Mouse (Mus musculus) limb, embryonic 14.5 days (tissue): ENCODE measurements around the gene Dvl1. TPM values are rescaled to one million over a fixed set of nuclear protein-coding genes. Genes with fewer than 3 reads are reported as not detected.

Source experiments
- ATAC-seq: fragments of 200-750 bp; cut with Nextera tagmentation; 2 replicates; pipeline ENCODE4 v1.8.0; 2017; ENCODE audit warnings: low read depth, moderate number of reproducible peaks, moderate TSS enrichment; ENCODE audit not compliant: low FRiP score
- DNase-seq: peaks from one replicate; pipeline ENCODE4 v3.0.0-alpha.2; 2015; ENCODE audit warnings: low spot score
- H3K27ac ChIP-seq: fragments of 300-500 bp; sonication (generic); replicated peaks from 2 replicates; pipeline ENCODE4 v1.5.1; 2014; ENCODE audit warnings: low read depth, mild to moderate bottlenecking, low read length, moderate library complexity, mixed read lengths
- H3K27me3 ChIP-seq: fragments of 300-500 bp; sonication (generic); 2 replicates; pipeline ENCODE4 v1.6.1; 2014; ENCODE audit warnings: low read length, mixed read lengths; ENCODE audit not compliant: control insufficient read depth, insufficient read depth
- H3K36me3 ChIP-seq: fragments of 300-500 bp; sonication (generic); 2 replicates; pipeline ENCODE4 v1.6.1; 2014; ENCODE audit warnings: mild to moderate bottlenecking, low read length, moderate library complexity, mixed read lengths; ENCODE audit not compliant: control insufficient read depth, insufficient read depth
- H3K4me1 ChIP-seq: fragments of 300-500 bp; sonication (generic); 2 replicates; pipeline ENCODE4 v1.6.1; 2014; ENCODE audit warnings: antibody characterized with exemption, low read length, mixed read lengths; ENCODE audit not compliant: control insufficient read depth, insufficient read depth
- H3K4me2 ChIP-seq: fragments of 300-500 bp; sonication (generic); replicated peaks from 2 replicates; pipeline ENCODE4 v1.6.1; 2014; ENCODE audit warnings: low read depth, mild to moderate bottlenecking, low read length, moderate library complexity; ENCODE audit not compliant: severe bottlenecking
- H3K4me3 ChIP-seq: fragments of 300-500 bp; sonication (generic); replicated peaks from 2 replicates; pipeline ENCODE4 v1.5.1; 2014; ENCODE audit warnings: low read length
- H3K9ac ChIP-seq: fragments of 300-500 bp; sonication (generic); 2 replicates; pipeline ENCODE4 v1.6.1; 2014; ENCODE audit warnings: mild to moderate bottlenecking, low read depth, low read length, moderate library complexity; ENCODE audit not compliant: severe bottlenecking
- H3K9me3 ChIP-seq: fragments of 300-500 bp; sonication (generic); 2 replicates; pipeline ENCODE4 v1.6.1; 2016; ENCODE audit warnings: low read length; ENCODE audit not compliant: control insufficient read depth
- POLR2A ChIP-seq: fragments of 200-500 bp; IDR thresholded peaks from 2 replicates; pipeline ENCODE4 v1.8.0; 2012; ENCODE audit warnings: inconsistent platforms, mild to moderate bottlenecking, moderate library complexity, borderline replicate concordance; ENCODE audit not compliant: insufficient read depth, insufficient read length; ENCODE audit errors: extremely low read depth
- WGBS: fragments of 180-500 bp; shearing (Covaris S2); extraction: QIAGEN DNeasy Blood & Tissue Kit; methylation state at CpG from one replicate; pipeline ENCODE4 v1.1.7; 2014; 5-methylcytosine and 5-hydroxymethylcytosine counted together
- polyA plus RNA-seq, 2 experiments: library from polyadenylated mRNA; depleted of rRNA in 1 of 2; stranded (reverse) in 1 of 2; unstranded in 1 of 2; fragments of >200 nt; fragmentation: Nextera tagmentation in 1 of 2; extraction: Ambion mirVana in 1 of 2; gene quantifications; 2 replicates each; pipeline versions ENCODE4 v1.2.1 to v1.2.3; 2012 to 2014

The Dvl1 gene
- polyA plus RNA-seq, 2 experiments: 17.4 to 92.9 TPM

DNA sequence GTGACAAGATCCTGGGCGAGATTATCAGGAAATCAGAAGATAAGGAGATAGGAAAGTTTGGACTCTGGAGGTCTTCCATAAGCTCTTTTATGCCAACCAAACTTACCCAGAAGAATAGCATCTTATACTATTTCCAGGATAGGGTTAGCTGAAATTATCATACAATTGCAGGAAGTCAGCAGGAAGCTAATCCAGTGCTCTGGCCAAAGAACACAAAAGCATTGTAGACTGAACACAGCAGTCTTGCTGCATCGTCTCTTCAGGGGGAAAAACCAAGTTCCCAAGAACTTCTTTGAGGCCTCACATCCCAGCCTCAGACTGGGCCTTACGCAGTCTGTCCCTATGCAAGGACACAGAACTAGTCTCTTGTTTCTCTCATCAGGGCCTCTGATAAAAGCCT lies 36.4 kb downstream of the Dvl1 start:
- Histone ChIP-seq H3K4me1 (no peaks in the 10 kb centered on the region), H3K4me3 (no peak overlapping the region), H3K27ac (no peak overlapping the region), H3K9ac (no peak overlapping the region), H3K27me3 (no peaks in the 10 kb centered on the region), H3K4me2 (no peak overlapping the region), H3K9me3 (no peaks in the 10 kb centered on the region), H3K36me3 (peaks cover 43% of the 10 kb centered on the region)
- TF ChIP-seq POLR2A: no peak
- WGBS: 89% methylated on average over 3 of the region's 3 CpGs
- DNase-seq: no peak
- no peak for ATAC-seq

DNA sequence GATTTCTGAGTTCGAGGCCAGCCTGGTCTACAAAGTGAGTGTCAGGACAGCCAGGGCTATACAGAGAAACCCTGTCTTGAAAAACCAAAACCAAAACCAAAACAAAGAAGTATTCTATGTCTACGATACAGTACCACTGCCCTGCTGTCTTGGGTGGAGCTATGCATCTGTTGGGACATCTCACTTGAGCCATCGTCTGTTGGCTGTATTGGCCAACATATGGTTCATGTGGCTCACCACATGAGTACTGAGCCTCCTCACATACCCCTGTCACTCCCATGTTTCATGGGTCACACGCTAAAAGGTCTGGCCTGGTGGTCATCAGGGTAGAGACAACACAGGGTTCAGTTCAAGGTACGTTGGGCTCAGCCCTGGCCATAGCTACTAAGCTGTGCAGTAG lies 39.1 kb downstream of the Dvl1 start:
- H3K4me1 ChIP-seq: peaks cover 7% of the 10 kb centered on the region
- DNase-seq: no peak
- no peaks in the 10 kb centered on the region for H3K27me3 ChIP-seq
- H3K9ac ChIP-seq: no peak overlapping the region
- TF ChIP-seq POLR2A: no peak
- H3K4me2 ChIP-seq: no peak overlapping the region
- 92% methylated on average over 5 of the region's 5 CpGs for WGBS
- H3K9me3 ChIP-seq: no peaks in the 10 kb centered on the region
- H3K36me3 ChIP-seq: peaks cover 45% of the 10 kb centered on the region
- no peak overlapping the region for H3K27ac ChIP-seq
- no peak overlapping the region for H3K4me3 ChIP-seq
- ATAC-seq: no peak

- Histone ChIP-seq H3K4me1 (peaks cover 7% of the 10 kb centered on the region), H3K4me3 (no peak overlapping the region), H3K36me3 (peaks cover 45% of the 10 kb centered on the region), H3K9me3 (no peaks in the 10 kb centered on the region), H3K9ac (no peak overlapping the region), H3K4me2 (no peak overlapping the region), H3K27me3 (no peaks in the 10 kb centered on the region), H3K27ac (no peak overlapping the region)
- ATAC-seq: no peak
- no peak for TF ChIP-seq POLR2A
- 89% methylated on average over 10 of the region's 10 CpGs for WGBS
- no peak for DNase-seq
Observed at GRCm38 (mm10) chr4:155887674-155888073, 40.5 kb downstream of the Dvl1 start.

DNA sequence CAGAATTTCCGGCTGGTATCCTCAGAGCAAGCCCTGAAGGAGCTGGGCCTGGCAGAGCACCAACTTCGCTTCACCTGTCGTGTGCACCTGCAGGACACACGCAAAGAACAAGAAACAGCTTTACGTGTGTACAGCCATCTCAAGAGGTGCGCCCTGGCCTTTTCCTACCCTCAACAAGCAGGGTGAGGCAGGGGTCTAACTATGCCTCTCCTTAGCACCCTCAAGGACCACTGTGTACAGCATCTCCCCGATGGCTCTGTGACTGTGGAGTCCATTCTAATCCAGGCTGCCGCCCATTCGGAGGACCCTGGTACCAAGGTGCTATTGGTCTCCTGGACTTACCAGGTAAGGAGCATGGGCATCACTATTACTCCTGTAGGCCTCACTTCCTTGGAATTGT lies 41.0 kb downstream of the Dvl1 start:
- H3K4me3 ChIP-seq: no peak overlapping the region
- H3K9me3 ChIP-seq: no peaks in the 10 kb centered on the region
- H3K36me3 ChIP-seq: peaks cover 45% of the 10 kb centered on the region
- no peak for ATAC-seq
- DNase-seq: no peak
- WGBS: 94% methylated on average over 9 of the region's 9 CpGs
- TF ChIP-seq POLR2A: no peak
- H3K27me3 ChIP-seq: no peaks in the 10 kb centered on the region
- no peak overlapping the region for H3K4me2 ChIP-seq
- H3K4me1 ChIP-seq: peaks cover 10% of the 10 kb centered on the region
- no peak overlapping the region for H3K27ac ChIP-seq
- no peak overlapping the region for H3K9ac ChIP-seq

DNA sequence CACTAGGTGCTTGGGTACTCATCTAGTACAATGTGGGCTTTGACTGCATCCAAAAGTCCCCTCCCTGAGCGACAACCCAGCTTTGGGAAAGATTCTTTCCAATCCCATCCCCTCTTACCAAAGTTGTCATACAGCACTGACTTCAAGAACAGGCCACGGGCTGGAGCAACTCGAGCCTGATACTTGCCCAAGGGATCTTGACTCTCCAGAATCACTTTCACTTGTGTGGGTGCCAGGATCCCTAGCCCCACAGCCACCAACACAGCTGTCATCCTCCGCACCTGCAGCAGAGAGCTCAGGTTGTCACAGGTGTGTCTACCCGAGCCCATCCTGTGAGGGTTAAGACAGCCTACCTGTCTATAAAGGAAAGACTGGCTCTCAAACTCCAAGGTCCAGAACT lies 42.1 kb downstream of the Dvl1 start:
- Histone ChIP-seq H3K4me3 (no peak overlapping the region), H3K4me1 (peaks cover 16% of the 10 kb centered on the region), H3K9ac (no peak overlapping the region), H3K4me2 (no peak overlapping the region), H3K36me3 (peaks cover 45% of the 10 kb centered on the region), H3K27me3 (no peaks in the 10 kb centered on the region), H3K27ac (no peak overlapping the region), H3K9me3 (no peaks in the 10 kb centered on the region)
- TF ChIP-seq POLR2A: no peak
- no peak for ATAC-seq
- 85% methylated on average over 5 of the region's 5 CpGs for WGBS
- DNase-seq: no peak

DNA sequence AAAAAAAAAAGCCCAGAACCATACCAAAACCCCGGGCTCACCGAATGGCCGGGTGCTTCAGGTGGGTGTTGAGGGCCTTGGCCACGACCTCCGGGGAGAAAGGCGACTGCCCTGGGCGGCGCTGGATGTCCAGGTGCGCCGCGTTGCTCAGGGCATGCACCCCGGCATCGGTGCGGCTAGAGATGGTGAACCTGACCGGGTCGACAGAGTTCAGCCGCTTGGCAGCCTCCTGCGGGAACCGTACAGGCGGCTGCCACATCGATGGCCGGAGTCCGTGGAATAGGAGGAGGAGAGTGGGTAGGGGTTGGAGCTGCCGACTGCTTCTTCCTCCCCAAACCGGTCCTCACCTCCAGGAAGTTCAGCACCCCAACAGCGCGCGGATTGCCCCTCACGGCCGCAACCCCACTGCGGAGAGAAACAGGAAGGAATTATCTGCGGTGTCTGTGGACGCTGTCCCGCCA lies 43.8 kb downstream of the Dvl1 start:
- Histone ChIP-seq H3K4me2 (peak overlapping the region; percentile 96), H3K27ac (peak overlapping the region; percentile 89; the same call in 1 of the 2 replicates), H3K36me3 (peaks cover 32% of the 10 kb centered on the region), H3K4me1 (peaks cover 25% of the 10 kb centered on the region), H3K9ac (peak overlapping the region; percentile 75), H3K9me3 (no peaks in the 10 kb centered on the region), H3K27me3 (no peaks in the 10 kb centered on the region), H3K4me3 (peak overlapping the region; percentile 88)
- ATAC-seq (no peak), DNase-seq (no peak)
- no peak for TF ChIP-seq POLR2A
- WGBS: under 1% methylated on average over 31 of the region's 34 CpGs
